Mouse (Mus musculus) midbrain, embryonic 10.5 days (tissue): Measurements from ENCODE around the gene Gdf15. TPM values are rescaled to one million over a fixed set of nuclear protein-coding genes. Genes with fewer than 3 reads are reported as not detected.

ENCODE experiments used
- DNase-seq: peaks from one replicate; pipeline ENCODE4 v3.0.0-alpha.2; 2017; ENCODE audit warnings: low spot score
- H3K27ac ChIP-seq: fragments of 300-500 bp; sonication (generic); replicated peaks from 2 replicates; pipeline ENCODE4 v1.5.1; 2016; ENCODE audit warnings: mild to moderate bottlenecking
- H3K27me3 ChIP-seq: fragments of 300-500 bp; sonication (generic); 2 replicates; pipeline ENCODE4 v1.6.1; 2016; ENCODE audit warnings: low read depth, mild to moderate bottlenecking; ENCODE audit not compliant: poor library complexity, severe bottlenecking
- H3K36me3 ChIP-seq: fragments of 300-500 bp; sonication (generic); 2 replicates; pipeline ENCODE4 v1.6.1; 2016; ENCODE audit warnings: mild to moderate bottlenecking, moderate library complexity
- H3K4me1 ChIP-seq: fragments of 300-500 bp; sonication (generic); 2 replicates; pipeline ENCODE4 v1.6.1; 2016
- H3K4me3 ChIP-seq: fragments of 300-500 bp; sonication (generic); 2 replicates; pipeline ENCODE4 v1.5.1; 2016; ENCODE audit warnings: mild to moderate bottlenecking, moderate library complexity
- H3K9me3 ChIP-seq: fragments of 300-500 bp; sonication (generic); replicated peaks from 2 replicates; pipeline ENCODE4 v1.6.1; 2016; ENCODE audit warnings: mild to moderate bottlenecking
- WGBS: fragments of 180-500 bp; shearing (Covaris S2); methylation state at CpG from one replicate; pipeline ENCODE4 v1.1.7; 2016; 5-methylcytosine and 5-hydroxymethylcytosine counted together
- polyA plus RNA-seq: library from polyadenylated mRNA; unstranded; fragments of >200 nt; fragmentation: Nextera tagmentation; extraction: Ambion mirVana; gene quantifications from 2 replicates; pipeline ENCODE4 v1.2.1, GENCODE M21; 2016

The Gdf15 gene
- polyA plus RNA-seq, 1 experiment from 2014 or later, result not detected

DNA sequence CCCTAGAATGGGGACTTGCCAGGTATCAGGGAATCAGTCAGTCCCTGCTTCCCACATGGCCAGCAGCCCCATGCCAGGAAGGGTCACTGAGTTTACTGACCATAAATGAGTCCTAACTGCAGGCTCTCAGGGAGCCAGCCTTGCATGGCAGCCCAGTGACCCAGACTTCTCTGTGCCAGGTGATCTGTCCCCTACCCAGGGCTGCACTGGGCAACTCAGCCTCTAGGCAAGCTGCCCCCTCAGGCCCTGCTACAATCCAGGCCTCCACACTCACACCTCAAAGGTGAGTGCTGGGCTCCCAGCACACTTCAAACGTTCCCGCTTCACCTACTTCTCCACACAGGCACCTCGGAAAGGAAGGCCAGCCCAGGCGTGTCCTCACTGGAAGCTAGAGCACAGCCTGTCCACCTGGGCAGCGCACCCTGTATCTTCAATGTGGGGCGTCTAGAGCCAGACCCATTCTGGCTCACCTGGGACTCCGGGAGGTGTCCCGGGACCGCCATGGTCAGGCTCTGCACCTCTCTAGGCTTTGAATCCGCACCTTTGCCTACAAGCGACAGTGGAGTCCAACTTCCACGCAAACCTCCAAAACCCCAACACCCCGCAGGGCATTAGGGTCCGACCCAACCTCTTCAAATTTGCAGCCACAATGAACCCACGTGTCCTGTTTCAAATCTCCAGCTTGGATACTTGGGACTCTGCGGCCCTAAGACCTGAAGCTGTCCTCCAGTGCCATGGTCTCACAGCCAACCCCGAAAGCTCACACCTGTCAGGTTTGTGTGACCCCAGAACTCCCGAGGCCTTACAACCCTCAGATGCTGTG, 25.3 kb downstream of the Gdf15 start:
- Histone ChIP-seq H3K9me3 (peaks cover 3% of the 10 kb centered on the region), H3K27me3 (peaks cover 31% of the 10 kb centered on the region), H3K4me3 (peak overlapping the region; percentile 76), H3K27ac (peak overlapping the region; percentile 92; the same call in 1 of the 2 replicates), H3K36me3 (peaks cover 19% of the 10 kb centered on the region), H3K4me1 (peaks cover 82% of the 10 kb centered on the region)
- DNase-seq, result no peak
- WGBS, result 70% methylated on average over 18 of the region's 18 CpGs

DNA sequence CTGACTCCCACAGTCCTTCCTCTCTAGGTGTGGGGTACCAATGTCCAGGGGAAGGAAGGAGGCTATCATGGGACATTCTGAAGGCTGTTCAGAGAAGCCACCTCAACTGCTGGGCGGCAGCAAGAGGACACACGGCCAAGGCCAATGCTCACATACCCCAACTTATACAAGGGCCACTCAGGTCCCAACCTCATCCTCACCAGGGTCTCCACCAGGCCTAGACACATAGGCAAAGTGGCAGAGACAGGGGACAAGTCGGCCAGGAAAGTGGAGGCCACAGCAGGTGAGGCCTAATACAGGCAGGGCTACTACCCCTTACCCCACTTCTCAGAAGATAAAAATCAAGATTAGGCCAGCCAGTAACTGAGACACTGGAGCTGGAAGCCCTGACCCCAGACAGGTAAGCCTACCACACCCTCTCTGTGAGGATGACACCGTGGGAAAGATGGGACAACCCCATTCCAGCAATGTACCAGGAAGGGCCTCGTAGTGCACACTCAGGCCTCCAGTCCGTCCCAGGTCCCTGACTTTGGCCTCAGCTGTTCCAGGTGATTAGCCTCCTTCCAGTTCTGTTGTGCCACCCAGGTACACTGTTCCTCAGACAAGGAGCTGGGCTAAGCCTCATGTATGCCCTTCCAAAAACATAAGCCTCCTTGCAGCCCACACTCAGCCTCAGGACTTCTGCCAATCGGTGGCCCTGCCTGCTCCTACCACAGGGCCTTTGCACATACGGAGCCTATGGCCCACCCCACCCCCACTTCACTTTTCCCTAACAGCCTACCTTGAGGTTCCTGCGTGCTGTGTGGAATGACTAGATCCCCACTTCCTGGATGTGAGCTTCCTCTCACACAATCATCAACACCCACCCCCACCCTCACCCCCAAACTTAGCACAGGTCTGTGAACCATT, 26.1 kb downstream of the Gdf15 start:
- peaks cover 23% of the 10 kb centered on the region for H3K36me3 ChIP-seq
- 89% methylated on average over 9 of the region's 9 CpGs for WGBS
- no peak for DNase-seq
- no peak overlapping the region for H3K27ac ChIP-seq
- H3K4me1 ChIP-seq, result peaks cover 82% of the 10 kb centered on the region
- peaks cover 31% of the 10 kb centered on the region for H3K27me3 ChIP-seq
- H3K9me3 ChIP-seq, result peaks cover 7% of the 10 kb centered on the region
- peak overlapping the region; percentile 76; the same call in 1 of the 2 replicates for H3K4me3 ChIP-seq

DNA sequence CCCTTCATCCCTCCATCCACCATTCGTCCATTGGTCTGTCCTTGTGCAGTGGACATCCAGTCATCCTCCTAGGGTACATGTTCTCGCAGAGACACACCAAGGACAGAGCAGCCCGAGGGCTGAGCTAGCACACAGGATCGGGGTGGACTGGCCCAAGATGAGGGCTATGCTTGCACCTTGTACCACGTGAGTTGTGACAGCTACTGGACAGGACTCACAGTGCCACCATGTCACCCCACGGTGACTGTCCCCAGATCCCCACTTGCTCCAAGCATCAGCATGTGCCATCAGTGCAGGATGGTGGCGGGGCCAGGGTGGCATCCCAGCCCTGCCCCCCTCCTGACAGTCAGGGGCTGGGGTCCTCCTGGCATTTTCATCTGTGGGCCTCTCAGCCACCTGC, 27.7 kb downstream of the Gdf15 start:
- H3K4me1 ChIP-seq, result peaks cover 82% of the 10 kb centered on the region
- peaks cover 7% of the 10 kb centered on the region for H3K9me3 ChIP-seq
- DNase-seq, result no peak
- H3K36me3 ChIP-seq, result peaks cover 24% of the 10 kb centered on the region
- H3K4me3 ChIP-seq, result no peak overlapping the region
- H3K27me3 ChIP-seq, result peaks cover 38% of the 10 kb centered on the region
- WGBS, result 89% methylated on average over 7 of the region's 7 CpGs
- H3K27ac ChIP-seq, result peak overlapping the region; percentile 59

DNA sequence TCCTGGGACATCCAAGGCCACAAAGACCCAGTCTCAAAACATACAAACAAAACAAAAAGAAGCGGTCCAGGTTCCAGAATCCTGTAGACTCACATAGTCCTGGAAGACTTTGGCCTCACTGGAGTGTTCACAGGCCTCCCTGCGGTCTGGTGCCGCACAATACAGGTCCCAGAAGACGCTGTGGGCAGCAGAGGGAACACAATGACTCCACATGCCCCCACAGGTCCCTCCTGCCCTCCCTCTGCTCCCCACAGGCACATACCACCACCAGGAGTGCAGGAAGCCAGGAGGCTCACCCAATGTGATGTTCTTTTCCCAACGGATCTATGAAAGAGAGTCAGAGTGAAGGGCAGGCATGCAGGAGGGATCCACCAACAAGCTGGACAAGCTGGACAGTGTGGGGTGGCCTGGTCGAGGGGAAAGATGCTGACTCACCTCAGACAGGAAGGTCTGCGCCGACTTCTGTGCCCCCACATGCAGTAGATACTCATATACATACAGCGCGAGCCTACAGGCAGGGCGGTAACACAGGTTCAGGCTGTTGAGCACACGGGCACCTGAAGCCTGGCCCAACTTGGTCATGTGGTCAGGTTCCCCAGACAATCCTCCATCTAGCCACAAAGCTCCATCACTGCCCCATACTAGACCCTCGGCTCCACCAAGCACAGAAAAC, 30.0 kb downstream of the Gdf15 start:
- H3K27me3 ChIP-seq, result peaks cover 43% of the 10 kb centered on the region
- H3K4me3 ChIP-seq, result no peak overlapping the region
- peak overlapping the region; percentile 88 for H3K27ac ChIP-seq
- peaks cover 27% of the 10 kb centered on the region for H3K36me3 ChIP-seq
- peaks cover 82% of the 10 kb centered on the region for H3K4me1 ChIP-seq
- 92% methylated on average over 13 of the region's 13 CpGs for WGBS
- H3K9me3 ChIP-seq, result peaks cover 7% of the 10 kb centered on the region
- DNase-seq, result no peak

DNA sequence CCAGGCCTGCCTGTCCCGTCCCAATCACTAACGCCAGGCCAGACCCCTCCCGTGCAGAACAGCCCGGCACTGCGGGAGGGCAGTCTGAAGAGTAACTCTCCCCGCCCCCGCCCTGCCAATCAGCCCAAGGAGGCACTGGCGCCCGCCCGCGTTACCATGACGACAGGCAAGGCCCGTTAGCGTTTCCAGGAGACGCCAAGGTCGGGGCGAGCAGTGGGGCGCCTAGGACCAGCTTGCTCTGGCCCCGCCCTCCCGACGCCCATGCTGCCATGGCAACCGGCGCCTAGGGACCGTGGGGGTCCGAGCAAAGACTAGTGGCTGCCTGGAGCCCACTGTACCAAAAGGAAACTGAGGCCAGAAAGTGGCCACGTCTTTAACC, 31.0 kb downstream of the Gdf15 start:
- peaks cover 82% of the 10 kb centered on the region for H3K4me1 ChIP-seq
- peak overlapping the region; percentile 48 for H3K4me3 ChIP-seq
- DNase-seq, result peak; percentile 97
- whole genome bisulfite sequencing, result under 1% methylated on average over 25 of the region's 26 CpGs
- peaks cover 47% of the 10 kb centered on the region for H3K27me3 ChIP-seq
- H3K36me3 ChIP-seq, result peaks cover 38% of the 10 kb centered on the region
- H3K27ac ChIP-seq, result peak overlapping the region; percentile 88
- peaks cover 7% of the 10 kb centered on the region for H3K9me3 ChIP-seq

DNA sequence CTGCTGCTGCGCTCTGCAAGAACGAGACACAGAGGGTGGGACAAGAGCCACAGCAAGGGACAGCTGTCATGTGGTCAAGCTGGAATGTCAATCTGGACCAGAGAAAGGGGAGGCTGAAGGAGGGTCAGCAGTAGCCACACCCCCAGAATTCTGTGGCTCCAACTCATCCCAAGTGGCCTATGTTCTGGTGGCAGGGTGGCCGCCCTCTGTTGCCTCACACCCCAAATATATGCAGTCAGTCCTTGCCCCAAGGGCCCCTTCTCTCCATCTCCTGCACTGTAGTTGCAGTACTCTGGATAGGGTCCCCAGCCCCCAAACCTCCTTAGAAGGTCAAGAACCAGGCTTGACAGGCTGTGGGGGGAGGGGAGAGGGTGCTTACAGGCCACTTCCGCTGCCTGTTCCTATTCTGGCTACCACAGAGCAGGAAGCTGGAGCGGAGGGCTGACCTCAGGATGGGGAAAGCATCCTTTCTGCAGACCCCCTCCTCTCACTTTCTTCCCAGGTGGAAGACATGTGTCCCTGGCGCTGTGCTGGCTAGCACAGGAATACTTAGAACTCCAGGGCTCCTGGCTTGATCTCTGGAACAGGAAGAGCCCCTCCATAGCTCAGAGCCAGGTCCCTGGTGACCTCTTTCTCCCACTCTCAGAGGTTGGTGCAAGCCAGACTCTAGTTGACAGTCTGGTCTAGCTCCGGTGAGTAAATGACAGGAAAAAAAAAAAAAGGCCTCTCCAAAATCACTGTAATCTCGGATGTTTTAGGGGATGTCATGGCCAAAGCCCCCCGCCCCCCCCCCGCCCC, 31.6 kb downstream of the Gdf15 start:
- DNase-seq, result peak; percentile 71
- Histone ChIP-seq H3K4me1 (peaks cover 81% of the 10 kb centered on the region), H3K4me3 (peak overlapping the region; percentile 48), H3K36me3 (peaks cover 43% of the 10 kb centered on the region), H3K9me3 (peaks cover 7% of the 10 kb centered on the region), H3K27ac (peak overlapping the region; percentile 88), H3K27me3 (peaks cover 53% of the 10 kb centered on the region)
- 17% methylated on average over 10 of the region's 10 CpGs for WGBS

DNA sequence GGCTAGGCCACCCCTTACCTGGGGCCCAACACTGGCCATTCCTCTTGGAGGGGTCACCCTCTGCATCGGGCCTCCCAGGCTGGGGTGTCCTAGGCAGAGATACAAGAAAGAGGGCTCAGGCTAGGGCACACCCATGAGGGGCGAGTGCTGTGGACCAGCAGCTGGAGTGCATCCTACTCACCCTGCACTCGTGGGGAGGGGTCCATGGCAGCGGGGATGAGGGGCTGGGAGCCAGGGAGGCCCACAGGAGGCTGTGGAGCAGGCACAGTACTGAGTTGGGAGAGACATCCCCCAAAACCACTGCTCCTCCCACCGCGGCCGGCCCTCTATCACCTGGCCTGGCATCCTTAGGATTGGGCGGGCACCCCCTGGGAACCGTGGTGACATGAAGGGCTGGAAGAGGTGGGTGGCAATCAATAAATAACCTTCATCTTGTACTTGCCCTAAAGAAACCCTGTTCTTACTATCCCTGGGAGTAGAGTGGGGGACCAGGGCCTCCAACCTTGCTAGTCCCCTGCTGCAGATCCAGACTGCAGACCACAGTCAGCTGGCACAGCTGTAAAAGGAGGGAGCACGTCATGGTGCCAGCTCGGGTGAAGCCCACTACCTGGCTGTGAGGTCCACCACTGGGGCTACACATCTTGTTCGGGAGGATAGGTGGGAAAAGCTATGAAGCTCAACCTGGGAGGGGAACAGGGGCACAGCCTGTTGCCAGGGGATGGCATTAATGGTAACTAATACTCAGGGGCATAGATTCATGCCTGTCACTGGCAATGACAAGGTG, 32.6 kb downstream of the Gdf15 start:
- DNase-seq, result no peak
- Histone ChIP-seq H3K36me3 (peaks cover 44% of the 10 kb centered on the region), H3K27me3 (peaks cover 60% of the 10 kb centered on the region), H3K9me3 (peaks cover 7% of the 10 kb centered on the region), H3K27ac (peak overlapping the region; percentile 88), H3K4me3 (peak overlapping the region; percentile 61; the same call in 1 of the 2 replicates), H3K4me1 (peaks cover 84% of the 10 kb centered on the region)
- WGBS, result 80% methylated on average over 12 of the region's 12 CpGs

DNA sequence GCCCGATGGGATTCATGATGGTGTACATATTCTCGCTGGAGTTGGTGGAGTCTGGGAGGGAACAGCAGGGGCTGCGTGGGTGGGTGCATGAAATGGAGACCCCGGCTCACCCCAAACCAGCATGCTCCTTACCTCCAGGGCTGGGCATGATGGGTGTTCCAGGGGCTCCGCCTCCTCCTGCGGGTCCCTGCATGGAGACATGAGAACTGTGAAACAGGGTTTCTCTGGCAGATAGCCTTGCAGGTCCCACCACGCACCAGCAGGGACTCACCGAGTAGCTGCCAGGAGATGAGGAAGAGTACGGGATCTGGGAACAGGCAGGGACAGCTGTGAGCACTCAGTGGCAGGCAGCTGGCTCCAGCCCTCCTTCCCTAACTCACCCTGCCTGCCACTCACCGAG, 33.5 kb downstream of the Gdf15 start:
- peak overlapping the region; percentile 61 for H3K4me3 ChIP-seq
- peak overlapping the region; percentile 88 for H3K27ac ChIP-seq
- H3K9me3 ChIP-seq, result peaks cover 7% of the 10 kb centered on the region
- peak; percentile 58 for DNase-seq
- peaks cover 85% of the 10 kb centered on the region for H3K4me1 ChIP-seq
- whole genome bisulfite sequencing, result 17% methylated on average over 10 of the region's 10 CpGs
- H3K27me3 ChIP-seq, result peaks cover 51% of the 10 kb centered on the region
- H3K36me3 ChIP-seq, result peaks cover 43% of the 10 kb centered on the region

DNA sequence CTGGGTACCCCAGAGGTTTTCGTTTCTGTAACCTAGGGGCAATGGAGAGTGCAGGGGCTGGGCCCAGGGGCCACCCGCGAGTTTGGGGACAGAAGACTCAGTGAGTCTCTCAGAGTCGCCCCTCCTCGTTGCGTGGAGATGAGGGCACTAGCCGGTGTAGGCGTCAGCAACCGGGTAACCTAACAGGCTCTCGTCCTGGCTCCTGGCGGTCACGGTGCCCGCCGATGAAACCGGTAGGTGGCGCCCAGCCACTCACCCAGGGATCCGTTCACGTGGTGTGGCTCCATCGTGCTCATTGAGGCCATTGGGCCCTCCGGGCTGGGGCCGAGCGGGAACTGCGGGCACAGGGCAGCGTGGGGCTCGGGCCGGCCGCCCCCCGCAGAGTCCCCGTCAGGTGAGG, 34.0 kb downstream of the Gdf15 start:
- peaks cover 7% of the 10 kb centered on the region for H3K9me3 ChIP-seq
- peaks cover 51% of the 10 kb centered on the region for H3K27me3 ChIP-seq
- DNase-seq, result peak; percentile 89
- H3K4me1 ChIP-seq, result peaks cover 89% of the 10 kb centered on the region
- peak overlapping the region; percentile 61 for H3K4me3 ChIP-seq
- peaks cover 43% of the 10 kb centered on the region for H3K36me3 ChIP-seq
- H3K27ac ChIP-seq, result peak overlapping the region; percentile 88
- WGBS, result 3% methylated on average over 29 of the region's 29 CpGs

DNA sequence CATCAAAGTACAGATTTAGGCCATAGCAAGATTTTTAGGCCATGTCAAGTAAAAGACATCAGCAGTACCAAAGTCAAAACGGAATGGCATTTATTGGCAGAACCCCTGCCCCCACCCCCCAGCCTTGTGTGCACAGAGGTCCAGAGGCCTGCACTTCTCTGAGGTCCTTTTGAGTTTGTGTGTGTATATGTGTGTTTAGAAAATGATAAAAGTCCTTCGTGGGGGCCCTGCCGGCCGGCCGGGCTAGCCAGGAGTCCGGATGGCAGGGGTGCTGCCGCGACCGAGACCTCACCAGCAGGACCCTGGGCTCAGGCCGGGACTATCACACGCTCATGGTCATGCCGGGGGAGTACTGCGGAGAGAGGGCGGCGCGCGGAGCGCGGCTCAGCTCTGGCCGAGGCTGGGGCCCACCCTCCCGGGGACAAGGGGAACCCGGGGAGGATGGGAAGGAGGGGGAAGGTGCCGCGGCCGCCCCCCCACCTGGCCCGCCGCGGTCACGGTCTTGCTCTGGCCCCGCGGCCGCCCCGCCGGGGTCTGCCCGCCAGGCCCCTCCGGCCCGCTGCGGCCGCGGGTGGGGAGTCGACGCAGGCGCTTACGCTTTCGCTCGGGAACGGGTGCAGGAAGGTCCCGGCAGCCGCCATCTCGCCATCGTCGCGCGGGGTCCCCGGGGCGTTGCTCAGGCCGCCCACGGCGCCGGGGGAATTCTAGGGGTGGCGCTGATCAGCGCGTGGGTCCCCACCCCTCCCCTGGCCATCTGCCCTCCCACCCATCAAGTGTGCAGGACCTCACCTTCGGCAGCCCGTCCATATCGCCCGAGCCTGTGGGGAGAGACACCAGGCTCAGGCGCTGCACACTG, 34.6 kb downstream of the Gdf15 start:
- 5% methylated on average over 60 of the region's 68 CpGs for WGBS
- peak; percentile 52 for DNase-seq
- peaks cover 36% of the 10 kb centered on the region for H3K36me3 ChIP-seq
- peak overlapping the region; percentile 61 for H3K4me3 ChIP-seq
- H3K9me3 ChIP-seq, result peaks cover 7% of the 10 kb centered on the region
- peaks cover 51% of the 10 kb centered on the region for H3K27me3 ChIP-seq
- H3K27ac ChIP-seq, result peak overlapping the region; percentile 88
- peaks cover 93% of the 10 kb centered on the region for H3K4me1 ChIP-seq
